Mouse (Mus musculus) kidney, adult 2 months (tissue): ENCODE measurements around the gene Grk5.

Source experiments
- CTCF ChIP-seq: fragments of 200-500 bp; conservative IDR thresholded peaks from 2 replicates; pipeline ENCODE4 v1.5.1; 2011; ENCODE audit warnings: low read depth, mild to moderate bottlenecking, control low read depth, low read length, moderate library complexity, mixed read lengths; ENCODE audit not compliant: insufficient read depth, insufficient read length
- POLR2A ChIP-seq: fragments of 200-500 bp; IDR thresholded peaks from one replicate; pipeline ENCODE4 v1.6.1; 2011; ENCODE audit warnings: low read depth, low read length, control low read depth

- TF ChIP-seq POLR2A (no peak), CTCF (no peak)
Measured at GRCm38 (mm10) chr19:60970406-60970805, 80.9 kb downstream of the Grk5 start.
